Comparison of ENCODE assay signal across 9 mouse cellular contexts in the genomic region with DNA sequence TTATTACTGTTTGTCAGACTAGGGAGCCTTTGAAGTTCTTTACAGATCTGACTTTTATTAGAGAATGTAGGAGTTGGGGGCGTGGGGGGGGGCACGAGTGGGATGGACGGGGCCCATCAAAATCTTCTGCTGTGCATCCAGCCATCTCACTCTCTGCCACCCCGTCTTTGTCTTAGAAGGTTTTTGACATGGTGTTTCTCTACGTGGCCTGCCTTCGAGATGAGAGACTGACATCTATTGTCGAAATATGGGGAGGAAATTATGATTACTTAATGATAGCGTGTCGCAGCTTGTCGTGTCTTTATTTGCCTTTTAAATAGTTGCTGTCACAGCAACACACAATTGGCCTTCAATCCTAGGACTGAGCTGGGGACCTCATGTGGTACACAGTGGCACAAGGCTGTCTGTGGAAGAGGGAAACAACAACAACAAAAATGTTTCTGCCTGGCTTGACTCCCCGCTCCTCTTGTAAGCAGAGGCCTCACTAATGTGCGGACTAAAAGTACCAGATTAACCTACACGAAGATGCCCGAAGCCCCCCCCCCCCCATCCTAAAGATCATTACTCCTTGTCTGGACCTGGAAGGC. TPM values are rescaled to one million over a fixed set of nuclear protein-coding genes. Genes with fewer than 3 reads are reported as not detected.
DNase-seq lines count a peak whose midpoint lies in the region; ATAC-seq and TF ChIP-seq lines count a peak whose summit lies in the region.
"Had no signal": no experiment of that assay in that cellular context is flagged by ENCODE, and none has a peak within 500 bp of the region (broad histone marks: within the 10 kb centered on the region; RNA-seq: fewer than 3 reads in every experiment).

No protein-coding gene starts in this region.

- no peak overlapping the region for H3K9ac ChIP-seq in CH12.LX (ENCODE audit: insufficient read depth, low read depth)
- H3K9ac ChIP-seq in heart, embryonic 15.5 days = peak overlapping the region; percentile 40; the same call in 1 of the 2 replicates
- no peak overlapping the region for H3K9ac ChIP-seq in liver, embryonic 13.5 days

- peaks cover 18% of the 10 kb centered on the region for H3K4me1 ChIP-seq in heart, embryonic 10.5 days
- H3K4me1 ChIP-seq in CH12.LX (ENCODE audit: control insufficient read depth in 1 of 2, insufficient read depth in 2 of 2) = peaks cover 0 to 16% of the 10 kb centered on the region in 2 experiments; a peak in 2 of 4 replicates
- H3K4me1 ChIP-seq in heart, embryonic 15.5 days (replicated peaks) = peaks cover 15% of the 10 kb centered on the region
- peaks cover 25% of the 10 kb centered on the region for H3K4me1 ChIP-seq in liver, embryonic 13.5 days (replicated peaks)

- H3K79me2 ChIP-seq in CH12.LX (replicated peaks; ENCODE audit: control insufficient read depth, extremely low read depth, insufficient read depth, poor library complexity, severe bottlenecking) = no peaks in the 10 kb centered on the region

- no peak for TF ChIP-seq CTCF in CH12.LX (conservative IDR thresholded peaks at IDR 0.05 in 1 of 2, IDR thresholded peaks at IDR 0.05 in 1 of 2; ENCODE audit: low read depth in 2 of 2, low read length in 2 of 2)

- dilution Hi-C loops in CH12.LX (cut with MboI; ENCODE audit: extremely low pct_ligation_motif_present, extremely low pct_unique_long_range_greater_than_20kb, low sequenced_read_pairs) = no loop called here

- no peak for DNase-seq in heart, embryonic 10.5 days (ENCODE audit: low spot score)
- DNase-seq in heart, adult 18-20 months = no peak
- DNase-seq in CH12.LX (ENCODE audit: extremely low read depth) = no peak
- DNase-seq in liver, embryonic 13.5 days = no peak
- DNase-seq in layer of hippocampus, adult 18-20 months (ENCODE audit: low spot score in 2 of 2) = no peak
- no peak for DNase-seq in urinary bladder, postnatal 10 days (ENCODE audit: low spot score)
- DNase-seq in gastrocnemius, postnatal 36 days = no peak
- DNase-seq: right cerebral cortex, adult 18-20 months had no signal

- H3K27me3 ChIP-seq in heart, embryonic 10.5 days (ENCODE audit: insufficient read depth, poor library complexity, severe bottlenecking) = no peaks in the 10 kb centered on the region
- no peaks in the 10 kb centered on the region for H3K27me3 ChIP-seq in CH12.LX (replicated peaks)
- H3K27me3 ChIP-seq in heart, embryonic 15.5 days = no peaks in the 10 kb centered on the region
- H3K27me3 ChIP-seq in liver, embryonic 13.5 days = no peaks in the 10 kb centered on the region

- H3K9me3 ChIP-seq in heart, embryonic 10.5 days = no peaks in the 10 kb centered on the region
- no peaks in the 10 kb centered on the region for H3K9me3 ChIP-seq in CH12.LX (replicated peaks; ENCODE audit: low read length)
- no peaks in the 10 kb centered on the region for H3K9me3 ChIP-seq in heart, embryonic 15.5 days (replicated peaks)
- no peaks in the 10 kb centered on the region for H3K9me3 ChIP-seq in liver, embryonic 13.5 days (replicated peaks)

- no peaks in the 10 kb centered on the region for H3K36me3 ChIP-seq in heart, embryonic 10.5 days
- H3K36me3 ChIP-seq in CH12.LX (replicated peaks in 1 of 2; ENCODE audit: control insufficient read depth in 1 of 2, insufficient read depth in 1 of 2, low read length in 1 of 2) = no peaks in the 10 kb centered on the region
- no peaks in the 10 kb centered on the region for H3K36me3 ChIP-seq in heart, embryonic 15.5 days
- no peaks in the 10 kb centered on the region for H3K36me3 ChIP-seq in liver, embryonic 13.5 days

- H3K27ac ChIP-seq in heart, embryonic 10.5 days = peak overlapping the region; percentile 87
- H3K27ac ChIP-seq in CH12.LX (ENCODE audit: insufficient read depth, low read depth) = no peak overlapping the region
- peak overlapping the region; percentile 86 for H3K27ac ChIP-seq in heart, embryonic 15.5 days
- H3K27ac ChIP-seq in liver, embryonic 13.5 days = peak overlapping the region; percentile 6; the same call in 1 of the 2 replicates

- peak overlapping the region; percentile 47 for H3K4me3 ChIP-seq in heart, embryonic 10.5 days
- H3K4me3 ChIP-seq in CH12.LX (replicated peaks in 1 of 3; ENCODE audit: low read depth in 2 of 3, low read length in 2 of 3, poor library complexity in 1 of 3) = peak overlapping the region in 1 of 3 experiments; percentile 43
- peak overlapping the region; percentile 37 for H3K4me3 ChIP-seq in heart, embryonic 15.5 days
- no peak overlapping the region for H3K4me3 ChIP-seq in liver, embryonic 13.5 days (replicated peaks)

- peak overlapping the region; percentile 57 for H3K4me2 ChIP-seq in CH12.LX (ENCODE audit: insufficient read depth, low read depth, poor library complexity, severe bottlenecking)
- H3K4me2 ChIP-seq in heart, embryonic 15.5 days = peak overlapping the region; percentile 69
- peak overlapping the region; percentile 37 for H3K4me2 ChIP-seq in liver, embryonic 13.5 days

- no peak for ATAC-seq in heart, embryonic 15.5 days (replicated peaks; ENCODE audit: insufficient number of reproducible peaks, insufficient read depth, low FRiP score, low read depth)
- ATAC-seq in liver, embryonic 13.5 days (ENCODE audit: low read depth) = no peak

- 50% methylated on average over 14 of the region's 14 CpGs for WGBS in heart, embryonic 10.5 days
- 39% methylated on average over 14 of the region's 14 CpGs for WGBS in heart, embryonic 15.5 days
- 45% methylated on average over 14 of the region's 14 CpGs for WGBS in liver, embryonic 13.5 days (ENCODE audit: insufficient replicate concordance)

- in situ Hi-C loops in CH12.LX (cut with MboI; ENCODE audit: low pct_ligation_motif_present, low pct_unique_long_range_greater_than_20kb, low sequenced_read_pairs) = no loop called here

- no peak for TF ChIP-seq RAD21 in CH12.LX (IDR thresholded peaks at IDR 0.05; ENCODE audit: low read depth, low read length)

- no peak for TF ChIP-seq POLR2A in CH12.LX (IDR thresholded peaks at IDR 0.05; ENCODE audit: low read depth, low read length)

- intact Hi-C loops in gastrocnemius, postnatal 36 days (cut with DNase I) = no loop called here

- no peak for TF ChIP-seq EP300 in CH12.LX (IDR thresholded peaks at IDR 0.05; ENCODE audit: low read length)

TF ChIP-seq in CH12.LX, 34 proteins besides CTCF, POLR2A, EP300 and RAD21:
- TF ChIP-seq ZC3H11A (IDR thresholded peaks at IDR 0.05; ENCODE audit: low read depth, low read length) = no peak
- no peak for TF ChIP-seq ETS1 (conservative IDR thresholded peaks at IDR 0.05; ENCODE audit: low read depth, low read length)
- TF ChIP-seq ZMIZ1 (IDR thresholded peaks at IDR 0.05; ENCODE audit: low read depth, low read length) = no peak
- TF ChIP-seq MAX (IDR thresholded peaks at IDR 0.05; ENCODE audit: low read length) = no peak
- TF ChIP-seq MYC (IDR thresholded peaks at IDR 0.05; ENCODE audit: low read depth, low read length) = no peak
- TF ChIP-seq ZKSCAN1 (IDR thresholded peaks at IDR 0.05; ENCODE audit: borderline replicate concordance, low read depth, low read length) = no peak
- TF ChIP-seq HCFC1 (IDR thresholded peaks at IDR 0.05; ENCODE audit: low read depth, low read length) = no peak
- TF ChIP-seq JUN (IDR thresholded peaks at IDR 0.05; ENCODE audit: insufficient read depth, low read depth, low read length) = no peak

RNA-seq across cellular contexts. Expression of gene Ubash3b, which starts 51.5 kb away (rescaled TPM):
- polyA plus RNA-seq in heart, embryonic 10.5 days (2016; fragmentation: Nextera tagmentation; extraction: Ambion mirVana) = 13.3 and 13.8 TPM in 2 replicates
- 1 to 10 TPM in 1 of 2 experiments, under 1 TPM in 1; 0.89 to 1.5 TPM for total RNA-seq in heart, adult 18-20 months (2021)
- total RNA-seq in CH12.LX (2012; rRNA removed) (4.2 and 5.0 TPM in 2 replicates), CH12.LX (2014; rRNA removed) (2.8 and 3.3 TPM in 2 replicates)
- 4.5 and 4.6 TPM in 2 replicates for polyA plus RNA-seq in CH12.LX (2012; ENCODE audit: insufficient read length, low read depth)
- 6.5 and 6.8 TPM in 2 replicates for polyA plus RNA-seq in heart, embryonic 15.5 days (2015; fragmentation: Nextera tagmentation; extraction: Ambion mirVana)
- 6.7 and 7.9 TPM in 2 replicates for polyA plus RNA-seq in liver, embryonic 13.5 days (2015; fragmentation: Nextera tagmentation; extraction: Ambion mirVana)
- total RNA-seq in layer of hippocampus, adult 18-20 months (2021) = 10 to 100 TPM; 27.6 to 28.4 TPM
- total RNA-seq in gastrocnemius, postnatal 36 days (2021) = under 1 TPM; 0.31 to 0.81 TPM

Comparison
In these comparisons a context has a peak if more than half of its experiments do, and no peak if none do; other contexts are left out.
1. RNA of gene Ubash3b, which starts 51.5 kb away (total RNA-seq): 27.6 to 28.4 TPM in layer of hippocampus, adult 18-20 months; 2.8 to 5.0 TPM in CH12.LX, 0.89 to 1.5 TPM in heart, adult 18-20 months and 0.31 to 0.81 TPM in gastrocnemius, postnatal 36 days; every median in the first group is over 4 times any median in the second.
2. Peak in every context shown above with its lines, with median percentiles within 50 percentile points of each other: H3K4me2 ChIP-seq.